Mouse (Mus musculus) stomach, postnatal 0 days (tissue): ENCODE data around the gene Atxn7.

ENCODE experiments used
- CTCF ChIP-seq: IDR thresholded peaks from 2 replicates; pipeline ENCODE4 v1.5.1; 2016; ENCODE audit warnings: antibody characterized with exemption, low read depth, mild to moderate bottlenecking, moderate library complexity
- EP300 ChIP-seq: optimal IDR thresholded peaks from 2 replicates; pipeline ENCODE3; 2016; ENCODE audit warnings: antibody characterized with exemption

DNA sequence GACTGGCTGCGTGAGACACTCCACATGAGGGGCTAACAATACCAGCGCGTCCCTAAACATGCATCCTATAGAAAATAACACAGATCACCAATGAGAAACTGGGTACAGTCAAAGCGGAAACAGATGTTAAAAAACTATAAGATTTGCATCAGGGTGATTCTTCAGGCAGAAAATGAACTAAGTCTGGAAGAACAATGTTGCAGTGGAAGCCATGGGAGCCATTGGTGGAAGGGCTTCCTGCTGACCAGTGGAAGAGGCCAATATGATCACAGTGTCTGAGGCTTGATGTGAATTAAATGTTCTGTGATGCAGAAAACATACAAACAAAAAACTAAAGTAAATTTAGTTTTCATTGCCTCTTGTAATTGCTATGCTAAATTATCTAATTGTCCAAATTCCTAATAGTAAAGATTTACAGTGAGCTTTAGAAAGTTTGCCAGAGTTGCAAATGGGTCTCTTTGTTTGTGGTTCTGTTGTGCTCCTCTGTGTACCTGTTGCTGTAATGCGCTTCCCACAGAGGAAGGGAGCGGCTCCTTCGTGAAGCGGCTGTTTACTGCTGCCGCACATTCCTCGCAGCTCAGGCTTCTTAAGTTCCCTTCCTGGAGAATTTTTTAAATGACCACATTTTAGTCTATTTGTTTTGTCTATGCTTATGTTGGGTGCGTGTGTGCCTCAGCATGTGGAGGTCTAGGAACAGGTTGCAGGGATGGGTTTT, 101.4 kb downstream of the Atxn7 start:
- TF ChIP-seq CTCF = no peak
- TF ChIP-seq EP300 = no peak
